Mouse (Mus musculus) c-Kit-positive CD71-positive TER-119-negative erythroid progenitor cells, embryonic 14.5 days (primary cell): ENCODE results near the gene Dync1i1.

Source experiments
- DNase-seq: peaks from one replicate; pipeline ENCODE4 v3.0.0-alpha.2; 2013; ENCODE audit warnings: low read depth

Dync1i1 gene

GRCm38 (mm10) chr6:5969613-5970012 is 244.2 kb downstream of the Dync1i1 start:
- no peak for DNase-seq

GRCm38 (mm10) chr6:5976241-5976640 is 250.8 kb downstream of the Dync1i1 start:
- no peak for DNase-seq

DNA sequence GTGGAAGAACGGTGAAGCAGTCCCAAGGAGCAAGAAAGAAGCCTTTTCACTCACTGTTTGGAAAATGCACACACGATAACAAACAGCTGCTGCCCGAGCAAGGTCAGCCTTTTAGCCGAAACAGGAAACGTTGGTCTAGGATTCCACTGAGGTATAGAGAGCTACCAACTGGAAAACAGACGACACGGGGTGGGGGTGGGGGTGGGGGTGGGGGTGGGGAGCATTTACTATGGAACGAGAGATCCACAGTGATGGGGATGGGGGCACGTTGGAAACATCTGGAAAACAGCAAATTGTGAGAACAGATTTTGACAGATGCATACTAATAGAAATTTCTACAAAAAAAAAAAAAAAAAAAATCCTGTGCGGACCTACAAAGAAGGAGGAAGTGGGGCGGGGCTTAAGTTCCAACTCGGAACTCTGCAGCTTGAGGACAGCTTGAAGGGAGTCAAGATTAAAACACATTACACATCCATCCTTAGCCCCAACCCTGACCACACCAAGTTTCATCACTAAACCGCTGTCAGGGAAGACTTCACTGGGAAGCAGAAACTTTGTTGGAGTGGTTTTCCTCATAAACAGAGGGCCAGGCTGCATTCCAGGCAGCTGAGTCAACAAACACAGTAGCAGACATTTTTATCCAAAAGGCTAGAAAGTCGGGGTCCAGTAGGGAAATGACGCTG is 251.9 kb downstream of the Dync1i1 start:
- no peak for DNase-seq

- DNase-seq = no peak
Measured at GRCm38 (mm10) chr6:5991243-5991642, 265.8 kb downstream of the Dync1i1 start.

DNA sequence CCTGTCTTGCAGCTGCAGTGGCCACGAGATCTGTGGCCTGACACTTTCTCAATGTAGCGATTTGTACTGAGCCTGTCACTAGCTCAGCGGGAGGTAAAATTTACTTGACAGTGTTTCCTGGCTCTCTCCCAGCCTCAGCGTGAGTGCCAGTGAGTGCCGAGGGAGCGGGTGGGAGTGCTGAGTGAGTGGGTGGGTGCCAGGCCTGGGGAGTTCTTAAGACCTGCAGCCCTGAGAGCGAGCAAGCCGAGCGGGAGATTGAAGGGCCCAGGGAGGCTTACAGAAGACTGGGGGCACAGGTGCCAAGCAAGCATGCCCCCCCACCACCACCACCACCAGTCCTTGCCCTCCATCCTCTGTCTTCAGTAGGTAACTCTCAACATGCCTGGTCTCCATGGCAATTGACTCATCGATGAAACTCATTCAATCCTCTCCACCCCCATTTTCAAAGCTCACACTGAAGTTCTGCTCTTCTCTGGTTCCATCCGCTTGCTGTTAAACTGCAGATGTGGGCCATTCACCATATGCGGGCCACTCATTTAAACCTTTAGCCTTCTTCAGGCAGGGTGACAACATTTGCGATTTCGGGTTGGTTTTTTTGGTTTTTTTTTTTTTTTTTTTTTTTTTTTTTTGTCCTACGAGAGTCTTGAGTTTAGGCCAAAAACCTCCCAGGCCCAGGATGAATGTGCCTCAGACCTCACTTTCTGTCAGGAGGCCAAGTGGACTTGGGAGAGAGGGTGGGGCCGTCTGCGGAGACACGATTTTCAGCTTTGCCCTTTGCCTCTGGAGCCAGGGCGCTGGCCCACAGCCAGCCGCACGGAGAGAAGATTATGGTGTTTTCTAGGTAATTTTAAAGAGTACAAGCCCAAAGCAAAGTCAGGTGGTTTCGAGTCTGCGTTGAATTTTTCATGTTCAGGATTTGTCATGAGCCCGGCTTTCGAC is 266.6 kb downstream of the Dync1i1 start:
- no peak for DNase-seq

DNA sequence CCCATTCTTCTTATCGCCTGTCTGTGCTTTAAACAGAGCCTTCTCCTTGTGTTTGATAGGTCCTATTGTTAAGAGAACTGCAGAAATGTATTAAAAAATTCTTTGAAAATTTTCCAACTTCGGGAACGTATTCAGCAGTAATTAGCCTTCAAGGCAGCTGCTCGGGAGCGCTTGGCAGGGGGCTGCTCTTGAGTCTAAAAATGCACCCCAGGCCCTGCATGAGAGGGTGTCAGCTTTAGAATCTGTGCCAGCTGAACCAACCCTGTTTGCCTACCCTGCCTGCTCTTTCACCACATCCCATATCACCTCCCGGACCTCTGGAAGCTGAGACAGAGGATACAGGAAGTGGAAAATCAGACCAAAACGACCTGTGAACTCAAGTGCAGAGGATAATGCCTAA is 267.6 kb downstream of the Dync1i1 start:
- no peak for DNase-seq

DNA sequence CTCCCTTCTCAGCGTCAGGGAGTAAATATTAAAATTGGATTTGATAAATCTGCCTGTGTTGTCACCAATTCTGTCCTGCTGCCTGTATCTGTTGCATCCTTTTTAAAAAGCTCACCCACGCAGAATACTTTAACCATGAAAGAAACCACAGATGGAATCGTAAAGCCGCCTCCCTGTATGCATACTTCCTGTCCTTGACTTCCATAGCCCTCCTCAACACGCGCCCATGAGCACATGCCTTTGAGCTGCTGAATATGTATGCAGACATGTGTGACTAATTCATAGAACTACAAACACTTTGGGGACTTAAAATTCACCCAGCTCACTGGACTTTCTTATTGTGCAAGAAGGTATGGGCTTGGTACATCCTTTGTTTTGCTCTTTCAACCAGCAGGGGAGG is 272.1 kb downstream of the Dync1i1 start:
- DNase-seq = no peak

DNA sequence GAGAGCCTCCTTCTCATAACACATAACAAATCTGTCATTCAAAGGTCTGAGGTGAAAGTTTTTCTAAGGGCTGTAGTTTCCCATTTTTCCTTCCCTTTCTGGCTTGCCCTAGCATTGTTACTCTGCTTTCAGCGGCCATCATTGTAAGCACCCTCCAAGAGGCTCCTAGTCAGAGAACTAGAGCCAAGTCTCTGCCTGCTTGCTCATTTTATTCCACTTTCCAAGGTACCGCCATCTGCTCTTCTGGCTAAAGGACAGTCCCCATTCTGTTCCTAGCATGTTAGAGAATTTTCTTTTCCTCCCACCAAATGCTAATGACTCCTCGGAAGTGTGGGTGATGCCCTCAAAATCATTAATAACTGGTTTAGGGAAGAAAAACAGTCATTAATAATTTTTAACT is 276.6 kb downstream of the Dync1i1 start:
- no peak for DNase-seq

GRCm38 (mm10) chr6:6004756-6005485 is 279.5 kb downstream of the Dync1i1 start:
- DNase-seq = no peak

GRCm38 (mm10) chr6:6005762-6006431 is 280.5 kb downstream of the Dync1i1 start:
- peak; percentile 30 for DNase-seq

- DNase-seq = no peak
Measured at GRCm38 (mm10) chr6:6011364-6011763, 285.9 kb downstream of the Dync1i1 start.

DNA sequence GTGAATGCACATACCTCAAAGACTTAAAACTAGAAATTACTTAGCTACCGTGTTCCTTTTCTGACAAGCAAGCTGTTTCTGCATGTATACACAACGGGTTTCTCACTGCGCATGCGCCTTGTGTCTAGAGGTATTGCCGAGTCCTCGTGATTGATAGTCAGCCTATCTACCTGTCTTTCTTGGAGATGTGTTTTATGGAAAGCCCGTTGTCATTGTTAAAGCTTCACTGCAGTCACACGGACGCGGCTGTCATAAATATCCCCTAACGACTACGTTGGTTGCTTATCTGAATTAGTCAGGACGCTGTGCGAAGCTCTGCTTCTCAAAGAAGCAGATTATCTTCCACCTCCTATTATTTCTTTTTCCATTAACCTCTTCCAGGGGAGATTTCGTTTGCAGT is 290.2 kb downstream of the Dync1i1 start:
- DNase-seq = peak; percentile 13

GRCm38 (mm10) chr6:6016931-6017330 is 291.5 kb downstream of the Dync1i1 start:
- DNase-seq = no peak

GRCm38 (mm10) chr6:6023976-6024375 is 298.5 kb downstream of the Dync1i1 start:
- no peak for DNase-seq

GRCm38 (mm10) chr6:6027664-6028063 is 302.2 kb downstream of the Dync1i1 start:
- DNase-seq = no peak

DNA sequence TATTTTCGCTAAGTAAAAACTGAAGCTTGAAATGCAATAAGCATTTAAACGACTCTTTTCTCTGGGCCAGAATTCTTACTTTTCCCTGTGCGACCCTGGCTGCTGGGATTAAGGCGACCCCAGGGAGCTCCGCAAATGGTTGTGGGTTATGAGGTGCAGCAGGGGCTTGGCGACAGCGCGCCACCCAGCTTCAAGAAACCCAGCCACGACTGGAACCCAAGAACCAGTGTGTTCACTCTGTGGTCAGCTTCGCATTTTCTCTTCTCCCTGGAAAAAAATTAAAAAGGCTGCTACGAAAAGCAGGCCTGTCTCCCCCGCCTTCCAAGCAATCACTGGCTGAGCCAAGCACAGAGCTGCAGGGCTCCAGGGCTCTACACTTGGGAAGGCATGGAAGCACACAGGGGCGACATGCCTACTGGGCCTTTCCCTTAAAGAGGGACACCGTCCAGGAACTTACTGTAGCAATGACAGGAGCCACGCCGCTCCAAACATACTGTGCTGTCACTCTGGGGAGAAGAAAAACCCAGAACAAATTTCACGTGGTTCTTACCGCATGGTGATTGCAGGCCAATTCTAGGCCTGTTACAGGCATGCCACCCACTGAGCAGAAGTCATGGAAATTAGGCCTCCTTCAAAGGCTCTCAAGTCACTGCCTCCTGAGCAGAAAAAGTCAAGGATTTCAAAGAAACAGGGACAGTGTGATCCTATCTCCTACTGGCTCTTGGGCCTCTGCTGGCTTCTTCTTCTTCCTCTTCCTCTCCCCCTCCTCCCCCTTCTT is 313.5 kb downstream of the Dync1i1 start:
- no peak for DNase-seq

DNA sequence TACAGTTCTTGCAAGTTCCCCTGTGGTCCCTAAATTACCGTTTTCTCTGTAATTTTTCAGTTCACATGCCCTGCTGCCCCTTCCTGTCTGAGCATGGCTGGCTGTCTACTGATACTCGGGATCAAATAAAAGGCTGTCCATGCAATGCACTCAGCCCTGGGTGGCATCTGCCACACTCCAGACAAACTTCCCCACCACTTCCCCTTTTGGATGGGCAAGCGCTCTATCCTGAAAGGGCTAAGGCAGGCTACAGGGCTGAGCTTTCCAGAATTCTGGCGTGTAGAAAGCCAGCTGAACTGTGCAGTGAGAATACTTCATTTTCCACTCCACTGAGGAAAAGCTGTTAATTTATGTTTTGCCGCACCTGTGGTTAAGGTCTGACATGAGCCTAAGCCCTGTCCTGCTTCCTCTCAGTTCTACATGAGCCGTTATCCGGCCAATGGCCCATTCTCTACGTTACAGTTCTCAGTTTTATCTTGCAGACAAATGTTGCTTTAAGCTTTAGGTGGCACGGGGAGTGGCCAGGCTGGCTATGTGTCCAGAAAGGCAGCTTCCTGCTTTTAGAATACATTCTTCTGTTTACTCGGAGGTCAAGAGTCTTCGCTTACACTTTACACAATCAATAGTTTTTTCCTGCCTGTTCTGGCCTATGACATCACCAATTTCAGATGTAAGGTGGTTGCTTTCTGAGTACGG is 321.4 kb downstream of the Dync1i1 start:
- DNase-seq = no peak

- DNase-seq = no peak
Measured at GRCm38 (mm10) chr6:6052696-6053095, 327.3 kb downstream of the Dync1i1 start.

DNA sequence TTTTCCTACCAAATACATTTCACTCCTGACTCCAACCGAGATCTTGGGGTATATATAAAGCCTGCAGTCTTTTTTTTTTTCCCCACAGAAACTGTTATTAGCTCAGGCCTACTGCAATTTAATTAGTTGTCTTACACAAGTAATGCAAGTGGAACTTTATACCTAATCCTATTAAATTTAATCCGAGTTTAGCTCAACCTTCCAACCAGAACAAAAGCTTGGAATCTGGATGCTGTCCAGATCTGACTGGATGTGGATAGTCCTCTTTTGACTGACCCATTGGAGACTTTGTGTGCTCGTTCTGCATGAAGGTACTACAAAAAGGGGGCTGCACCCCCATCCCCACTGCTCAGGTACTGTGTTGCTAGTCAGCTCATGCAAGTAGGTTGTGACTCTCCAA is 328.5 kb downstream of the Dync1i1 start:
- no peak for DNase-seq

GRCm38 (mm10) chr6:6058548-6058947 is 333.1 kb downstream of the Dync1i1 start:
- DNase-seq = no peak

- DNase-seq = no peak
Measured at GRCm38 (mm10) chr6:6067201-6067600, 341.8 kb downstream of the Dync1i1 start.
